Mouse (Mus musculus) limb, embryonic 13.5 days (tissue): Measurements from ENCODE around the gene Sgms1. TPM values are rescaled to one million over a fixed set of nuclear protein-coding genes. Genes with fewer than 3 reads are reported as not detected.

Source experiments
- ATAC-seq: fragments of 200-750 bp; cut with Nextera tagmentation; 2 replicates; pipeline ENCODE4 v1.8.0; 2017; ENCODE audit warnings: low read depth, moderate number of reproducible peaks, moderate TSS enrichment; ENCODE audit not compliant: low FRiP score
- H3K27ac ChIP-seq: fragments of 300-500 bp; sonication (generic); 2 replicates; pipeline ENCODE4 v1.5.1; 2015; ENCODE audit warnings: inconsistent platforms, mild to moderate bottlenecking, moderate library complexity
- H3K27me3 ChIP-seq: fragments of 300-500 bp; sonication (generic); 2 replicates; pipeline ENCODE4 v1.6.1; 2015; ENCODE audit warnings: mild to moderate bottlenecking, inconsistent platforms
- H3K36me3 ChIP-seq: fragments of 300-500 bp; sonication (generic); 2 replicates; pipeline ENCODE4 v1.6.1; 2015; ENCODE audit warnings: inconsistent platforms, mild to moderate bottlenecking, moderate library complexity
- H3K4me1 ChIP-seq: fragments of 300-500 bp; sonication (generic); 2 replicates; pipeline ENCODE4 v1.6.1; 2015; ENCODE audit warnings: inconsistent platforms
- H3K4me2 ChIP-seq: fragments of 300-500 bp; sonication (generic); replicated peaks from 2 replicates; pipeline ENCODE4 v1.6.1; 2015; ENCODE audit warnings: inconsistent platforms, mild to moderate bottlenecking, moderate library complexity
- H3K4me3 ChIP-seq: fragments of 300-500 bp; sonication (generic); 2 replicates; pipeline ENCODE4 v1.5.1; 2015; ENCODE audit warnings: moderate library complexity, mild to moderate bottlenecking, inconsistent platforms
- H3K9ac ChIP-seq: fragments of 300-500 bp; sonication (generic); 2 replicates; pipeline ENCODE4 v1.6.1; 2015; ENCODE audit warnings: mild to moderate bottlenecking, inconsistent platforms
- H3K9me3 ChIP-seq: fragments of 300-500 bp; sonication (generic); 2 replicates; pipeline ENCODE4 v1.6.1; 2016; ENCODE audit warnings: inconsistent platforms
- WGBS: fragments of 180-500 bp; shearing (Covaris S2); methylation state at CpG from one replicate; pipeline ENCODE4 v1.1.7; 2015; 5-methylcytosine and 5-hydroxymethylcytosine counted together
- polyA plus RNA-seq: library from polyadenylated mRNA; unstranded; fragments of >200 nt; fragmentation: Nextera tagmentation; extraction: Ambion mirVana; gene quantifications from 2 replicates; pipeline ENCODE4 v1.2.1, GENCODE M21; 2015

Sgms1 gene
- polyA plus RNA-seq, 1 experiment from 2014 or later, result 31.2 TPM

GRCm38 (mm10) chr19:32379239-32379920, 10.1 kb downstream of the Sgms1 start:
- WGBS, result 82% methylated on average over 6 of the region's 6 CpGs

GRCm38 (mm10) chr19:32378581-32378980, 10.9 kb downstream of the Sgms1 start:
- no peaks in the 10 kb centered on the region for H3K27me3 ChIP-seq
- peaks cover 33% of the 10 kb centered on the region for H3K4me1 ChIP-seq
- H3K9me3 ChIP-seq, result no peaks in the 10 kb centered on the region
- H3K4me3 ChIP-seq, result no peak overlapping the region
- WGBS, result 70% methylated on average over 3 of the region's 3 CpGs
- H3K9ac ChIP-seq, result no peak overlapping the region
- ATAC-seq, result no peak
- H3K4me2 ChIP-seq, result no peak overlapping the region
- H3K36me3 ChIP-seq, result no peaks in the 10 kb centered on the region
- no peak overlapping the region for H3K27ac ChIP-seq

More at GRCm38 (mm10) chr19:32379239-32379920, 10.1 kb downstream of the Sgms1 start:
- Histone ChIP-seq H3K27ac (no peak overlapping the region), H3K27me3 (no peaks in the 10 kb centered on the region), H3K36me3 (no peaks in the 10 kb centered on the region), H3K4me1 (peaks cover 30% of the 10 kb centered on the region), H3K9me3 (no peaks in the 10 kb centered on the region), H3K4me2 (no peak overlapping the region), H3K9ac (no peak overlapping the region), H3K4me3 (no peak overlapping the region)
- no peak for ATAC-seq

GRCm38 (mm10) chr19:32377701-32378325, 11.7 kb downstream of the Sgms1 start:
- Histone ChIP-seq H3K27me3 (no peaks in the 10 kb centered on the region), H3K9ac (no peak overlapping the region), H3K4me1 (peaks cover 33% of the 10 kb centered on the region), H3K9me3 (no peaks in the 10 kb centered on the region), H3K4me3 (no peak overlapping the region), H3K36me3 (no peaks in the 10 kb centered on the region), H3K27ac (no peak overlapping the region), H3K4me2 (no peak overlapping the region)
- 69% methylated on average over 7 of the region's 7 CpGs for WGBS
- ATAC-seq, result no peak

GRCm38 (mm10) chr19:32376886-32377535, 12.5 kb downstream of the Sgms1 start:
- Histone ChIP-seq H3K27ac (no peak overlapping the region), H3K36me3 (0 out of 2 replicates have a peak, but pooled peaks cover 2% of the 10 kb centered on the region)
- ATAC-seq, result no peak

GRCm38 (mm10) chr19:32376054-32376453, 13.5 kb downstream of the Sgms1 start:
- 85% methylated on average over 4 of the region's 4 CpGs for WGBS
- Histone ChIP-seq H3K4me3 (no peak overlapping the region), H3K36me3 (0 out of 2 replicates have a peak, but pooled peaks cover 2% of the 10 kb centered on the region), H3K9ac (no peak overlapping the region), H3K27me3 (no peaks in the 10 kb centered on the region), H3K27ac (no peak overlapping the region), H3K9me3 (no peaks in the 10 kb centered on the region), H3K4me1 (peaks cover 30% of the 10 kb centered on the region), H3K4me2 (no peak overlapping the region)
- no peak for ATAC-seq

More at GRCm38 (mm10) chr19:32376886-32377535, 12.5 kb downstream of the Sgms1 start:
- 46% methylated on average over 6 of the region's 7 CpGs for WGBS
- H3K9me3 ChIP-seq, result no peaks in the 10 kb centered on the region
- H3K4me1 ChIP-seq, result peaks cover 33% of the 10 kb centered on the region
- H3K27me3 ChIP-seq, result no peaks in the 10 kb centered on the region
- H3K4me3 ChIP-seq, result no peak overlapping the region
- no peak overlapping the region; the same call in 1 of the 2 replicates for H3K9ac ChIP-seq
- no peak overlapping the region for H3K4me2 ChIP-seq

- H3K27me3 ChIP-seq, result no peaks in the 10 kb centered on the region
- no peaks in the 10 kb centered on the region for H3K9me3 ChIP-seq
- 90% methylated on average over 4 of the region's 4 CpGs for WGBS
- ATAC-seq, result no peak
- no peak overlapping the region for H3K27ac ChIP-seq
- H3K4me2 ChIP-seq, result no peak overlapping the region
- no peak overlapping the region for H3K4me3 ChIP-seq
- 0 out of 2 replicates have a peak, but pooled peaks cover 2% of the 10 kb centered on the region for H3K36me3 ChIP-seq
- H3K4me1 ChIP-seq, result peaks cover 30% of the 10 kb centered on the region
- no peak overlapping the region for H3K9ac ChIP-seq
These were observed 14.0 kb downstream of the Sgms1 start for GRCm38 (mm10) chr19:32375473-32375985.

- 87% methylated on average over 10 of the region's 10 CpGs for WGBS
- Histone ChIP-seq H3K4me1 (peaks cover 30% of the 10 kb centered on the region), H3K4me3 (no peak overlapping the region), H3K9me3 (no peaks in the 10 kb centered on the region), H3K36me3 (0 out of 2 replicates have a peak, but pooled peaks cover 2% of the 10 kb centered on the region), H3K9ac (no peak overlapping the region), H3K27ac (no peak overlapping the region), H3K4me2 (no peak overlapping the region), H3K27me3 (no peaks in the 10 kb centered on the region)
- no peak for ATAC-seq
These were observed 14.8 kb downstream of the Sgms1 start for GRCm38 (mm10) chr19:32374751-32375150.

GRCm38 (mm10) chr19:32373865-32374655, 15.5 kb downstream of the Sgms1 start:
- Histone ChIP-seq H3K27me3 (no peaks in the 10 kb centered on the region), H3K36me3 (0 out of 2 replicates have a peak, but pooled peaks cover 2% of the 10 kb centered on the region), H3K4me3 (no peak overlapping the region), H3K4me1 (peaks cover 24% of the 10 kb centered on the region), H3K4me2 (no peak overlapping the region), H3K9me3 (no peaks in the 10 kb centered on the region), H3K9ac (no peak overlapping the region), H3K27ac (no peak overlapping the region)
- WGBS, result 48% methylated on average over 16 of the region's 16 CpGs
- no peak for ATAC-seq

- Histone ChIP-seq H3K27ac (peak overlapping the region; percentile 22; the same call in 1 of the 2 replicates), H3K4me3 (no peak overlapping the region), H3K9me3 (no peaks in the 10 kb centered on the region), H3K4me1 (peaks cover 12% of the 10 kb centered on the region), H3K27me3 (no peaks in the 10 kb centered on the region), H3K4me2 (no peak overlapping the region), H3K9ac (no peak overlapping the region), H3K36me3 (0 out of 2 replicates have a peak, but pooled peaks cover 2% of the 10 kb centered on the region)
- WGBS, result 90% methylated on average over 4 of the region's 4 CpGs
- ATAC-seq, result no peak
These were observed 17.1 kb downstream of the Sgms1 start for GRCm38 (mm10) chr19:32372373-32372772.

GRCm38 (mm10) chr19:32367333-32367732, 22.2 kb downstream of the Sgms1 start:
- Histone ChIP-seq H3K27ac (no peak overlapping the region), H3K27me3 (no peaks in the 10 kb centered on the region), H3K4me1 (peaks cover 11% of the 10 kb centered on the region), H3K4me3 (no peak overlapping the region), H3K4me2 (no peak overlapping the region), H3K36me3 (0 out of 2 replicates have a peak, but pooled peaks cover 2% of the 10 kb centered on the region), H3K9me3 (no peaks in the 10 kb centered on the region), H3K9ac (no peak overlapping the region)
- no peak for ATAC-seq
- WGBS, result 91% methylated on average over 8 of the region's 8 CpGs

- no peak for ATAC-seq
- no peaks in the 10 kb centered on the region for H3K27me3 ChIP-seq
- no peak overlapping the region for H3K9ac ChIP-seq
- no peaks in the 10 kb centered on the region for H3K9me3 ChIP-seq
- no peak overlapping the region for H3K4me3 ChIP-seq
- H3K4me2 ChIP-seq, result no peak overlapping the region
- H3K36me3 ChIP-seq, result no peaks in the 10 kb centered on the region
- no peak overlapping the region for H3K27ac ChIP-seq
- peaks cover 13% of the 10 kb centered on the region for H3K4me1 ChIP-seq
- 64% methylated on average over 9 of the region's 9 CpGs for WGBS
These were observed 23.1 kb downstream of the Sgms1 start for GRCm38 (mm10) chr19:32366406-32366805.
